Mouse (Mus musculus): ENCODE data around the gene Fam120a. TPM values are rescaled to one million over a fixed set of nuclear protein-coding genes. Genes with fewer than 3 reads are reported as not detected.
A peak's percentile ranks its signal among the peaks of the same experiment; 100 is the strongest.

The Fam120a gene
- polyA plus RNA-seq, 1 experiment from 2014 or later = 18.1 TPM

- no peaks in the 10 kb centered on the region for H3K9me3 ChIP-seq (ENCODE audit: control insufficient read depth, low read length)
- no peaks in the 10 kb centered on the region for H3K27me3 ChIP-seq (ENCODE audit: control insufficient read depth, insufficient read depth, low read length)
- H3K36me3 ChIP-seq (ENCODE audit: control insufficient read depth, insufficient read depth, low read length) = peaks cover 20% of the 10 kb centered on the region
- no peak overlapping the region for H3K27ac ChIP-seq (replicated peaks)
- TF ChIP-seq EP300 (optimal IDR thresholded peaks at IDR 0.05) (no peak), CTCF (IDR thresholded peaks at IDR 0.05; ENCODE audit: low read depth) (no peak)
- ATAC-seq (ENCODE audit: low FRiP score, low TSS enrichment) = peak; percentile 62
- no peak overlapping the region for H3K4me2 ChIP-seq (replicated peaks; ENCODE audit: low read depth)
- H3K4me1 ChIP-seq (replicated peaks; ENCODE audit: control insufficient read depth, insufficient read depth) = no peaks in the 10 kb centered on the region
- no peak for DNase-seq (ENCODE audit: low spot score)
- 62% methylated on average over 7 of the region's 7 CpGs for WGBS
- no peak overlapping the region for H3K4me3 ChIP-seq (ENCODE audit: low read depth, low read length)
- H3K9ac ChIP-seq (ENCODE audit: low read length) = no peak overlapping the region
Measured at GRCm38 (mm10) chr13:48919756-48920415, 47.9 kb downstream of the Fam120a start.

DNA sequence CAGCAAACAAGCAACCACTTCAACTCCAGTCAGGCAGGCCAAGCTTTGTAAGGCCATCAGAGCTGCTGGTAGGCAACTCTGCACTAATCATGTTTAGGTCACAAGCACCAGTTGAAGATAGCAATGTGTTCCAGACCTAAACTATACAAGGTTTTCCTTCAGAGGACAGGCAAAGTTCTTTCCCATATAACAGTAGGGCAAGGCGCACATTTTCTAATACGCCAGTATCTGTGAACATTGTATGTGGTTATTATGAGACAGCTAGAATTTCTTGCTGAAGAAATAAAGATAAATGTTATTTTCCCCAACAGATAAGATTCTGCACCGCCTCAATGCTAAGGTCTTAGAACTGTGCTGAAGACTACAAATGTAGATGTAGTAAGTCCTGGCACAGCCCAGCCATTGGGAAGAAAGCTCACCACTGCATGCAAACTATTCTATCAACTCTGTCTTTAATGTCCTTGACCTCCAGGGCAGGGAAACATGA, 50.7 kb downstream of the Fam120a start:
- WGBS = 95% methylated on average over 3 of the region's 3 CpGs
- DNase-seq (ENCODE audit: low spot score) = no peak
- no peaks in the 10 kb centered on the region for H3K27me3 ChIP-seq (ENCODE audit: control insufficient read depth, insufficient read depth, low read length)
- no peak overlapping the region for H3K4me3 ChIP-seq (ENCODE audit: low read depth, low read length)
- no peak overlapping the region for H3K27ac ChIP-seq (replicated peaks)
- TF ChIP-seq EP300 (optimal IDR thresholded peaks at IDR 0.05) = no peak
- no peak for TF ChIP-seq CTCF (IDR thresholded peaks at IDR 0.05; ENCODE audit: low read depth)
- H3K9ac ChIP-seq (ENCODE audit: low read length) = no peak overlapping the region
- H3K4me2 ChIP-seq (replicated peaks; ENCODE audit: low read depth) = no peak overlapping the region
- no peaks in the 10 kb centered on the region for H3K4me1 ChIP-seq (replicated peaks; ENCODE audit: control insufficient read depth, insufficient read depth)
- H3K9me3 ChIP-seq (ENCODE audit: control insufficient read depth, low read length) = no peaks in the 10 kb centered on the region
- ATAC-seq (ENCODE audit: low FRiP score, low TSS enrichment) = no peak
- peaks cover 30% of the 10 kb centered on the region for H3K36me3 ChIP-seq (ENCODE audit: control insufficient read depth, insufficient read depth, low read length)

DNA sequence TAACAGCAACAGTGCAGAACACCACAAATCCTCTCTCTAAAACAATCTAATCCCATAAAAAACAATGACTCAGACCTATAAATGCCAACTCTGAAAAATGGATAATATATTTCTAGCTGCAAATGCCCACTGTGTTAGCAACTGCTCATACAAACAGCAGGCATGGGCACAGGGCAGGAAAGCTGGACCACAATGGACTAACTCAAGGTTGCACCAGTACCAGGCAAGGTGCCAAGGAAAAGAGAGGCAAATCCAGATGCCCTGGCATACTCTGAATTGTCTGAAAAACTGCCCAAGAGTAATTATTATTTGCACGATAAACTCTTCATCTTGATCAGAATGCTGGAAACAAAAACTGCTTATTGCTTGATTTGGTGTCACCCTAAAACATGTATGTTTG, 54.1 kb downstream of the Fam120a start:
- Histone ChIP-seq H3K27me3 (ENCODE audit: control insufficient read depth, insufficient read depth, low read length) (no peaks in the 10 kb centered on the region), H3K36me3 (ENCODE audit: control insufficient read depth, insufficient read depth, low read length) (peaks cover 36% of the 10 kb centered on the region), H3K4me1 (replicated peaks; ENCODE audit: control insufficient read depth, insufficient read depth) (no peaks in the 10 kb centered on the region), H3K9ac (ENCODE audit: low read length) (no peak overlapping the region), H3K4me3 (ENCODE audit: low read depth, low read length) (no peak overlapping the region), H3K27ac (replicated peaks) (no peak overlapping the region), H3K9me3 (ENCODE audit: control insufficient read depth, low read length) (no peaks in the 10 kb centered on the region), H3K4me2 (replicated peaks; ENCODE audit: low read depth) (no peak overlapping the region)
- no peak for ATAC-seq (ENCODE audit: low FRiP score, low TSS enrichment)
- WGBS = 49% methylated on average over 1 of the region's 1 CpGs
- TF ChIP-seq EP300 (optimal IDR thresholded peaks at IDR 0.05) = no peak
- TF ChIP-seq CTCF (IDR thresholded peaks at IDR 0.05; ENCODE audit: low read depth) = no peak
- no peak for DNase-seq (ENCODE audit: low spot score)

DNA sequence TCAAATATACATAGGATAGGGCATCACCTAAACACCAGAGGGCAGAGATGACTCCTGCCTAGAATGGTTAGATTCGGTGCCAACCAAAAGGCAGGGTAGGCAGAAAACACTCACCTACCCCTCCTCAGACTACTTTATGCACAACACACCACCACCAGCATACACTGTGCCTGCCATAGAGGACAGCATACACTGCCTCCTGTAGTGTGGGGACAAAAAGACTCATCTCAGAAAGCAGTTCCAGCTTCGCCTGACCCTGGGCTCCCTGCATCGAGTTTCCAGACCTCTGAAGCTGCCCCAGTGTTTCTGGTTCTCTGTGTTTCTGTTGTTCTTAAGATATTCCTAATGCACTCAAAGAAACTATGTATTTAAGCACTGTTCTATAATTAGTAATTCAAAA, 54.7 kb downstream of the Fam120a start:
- DNase-seq (ENCODE audit: low spot score) (no peak), ATAC-seq (ENCODE audit: low FRiP score, low TSS enrichment) (no peak)
- no peak overlapping the region for H3K4me3 ChIP-seq (ENCODE audit: low read depth, low read length)
- 68% methylated on average over 3 of the region's 3 CpGs for WGBS
- TF ChIP-seq EP300 (optimal IDR thresholded peaks at IDR 0.05) (no peak), CTCF (IDR thresholded peaks at IDR 0.05; ENCODE audit: low read depth) (no peak)
- H3K27me3 ChIP-seq (ENCODE audit: control insufficient read depth, insufficient read depth, low read length) = no peaks in the 10 kb centered on the region
- no peak overlapping the region for H3K9ac ChIP-seq (ENCODE audit: low read length)
- H3K36me3 ChIP-seq (ENCODE audit: control insufficient read depth, insufficient read depth, low read length) = peaks cover 40% of the 10 kb centered on the region
- no peaks in the 10 kb centered on the region for H3K4me1 ChIP-seq (replicated peaks; ENCODE audit: control insufficient read depth, insufficient read depth)
- H3K27ac ChIP-seq (replicated peaks) = no peak overlapping the region
- no peak overlapping the region for H3K4me2 ChIP-seq (replicated peaks; ENCODE audit: low read depth)
- no peaks in the 10 kb centered on the region for H3K9me3 ChIP-seq (ENCODE audit: control insufficient read depth, low read length)

DNA sequence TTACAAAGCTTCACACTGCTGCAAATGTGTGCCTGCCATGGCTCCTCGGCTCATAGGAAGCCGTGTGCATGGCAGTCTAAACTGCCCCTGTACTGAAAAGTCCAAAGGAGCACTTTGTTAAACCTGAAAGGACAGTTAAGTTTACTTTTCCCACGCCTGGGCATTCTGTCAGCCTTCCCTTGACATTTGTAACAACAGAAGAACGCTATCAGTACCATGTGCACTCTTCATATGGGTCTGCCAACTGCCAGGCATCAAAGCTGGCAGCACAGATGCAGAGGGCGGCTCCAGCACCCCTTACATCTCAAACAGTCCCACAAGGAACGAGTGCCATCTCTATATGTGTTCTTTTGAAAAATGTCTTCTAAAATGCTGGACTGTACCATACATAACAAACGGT, 56.4 kb downstream of the Fam120a start:
- Histone ChIP-seq H3K36me3 (ENCODE audit: control insufficient read depth, insufficient read depth, low read length) (peaks cover 35% of the 10 kb centered on the region), H3K27ac (replicated peaks) (no peak overlapping the region), H3K4me3 (ENCODE audit: low read depth, low read length) (no peak overlapping the region), H3K27me3 (ENCODE audit: control insufficient read depth, insufficient read depth, low read length) (no peaks in the 10 kb centered on the region), H3K9me3 (ENCODE audit: control insufficient read depth, low read length) (no peaks in the 10 kb centered on the region), H3K4me1 (replicated peaks; ENCODE audit: control insufficient read depth, insufficient read depth) (no peaks in the 10 kb centered on the region), H3K4me2 (replicated peaks; ENCODE audit: low read depth) (no peak overlapping the region), H3K9ac (ENCODE audit: low read length) (no peak overlapping the region)
- DNase-seq (ENCODE audit: low spot score) (no peak), ATAC-seq (ENCODE audit: low FRiP score, low TSS enrichment) (no peak)
- 66% methylated on average over 7 of the region's 7 CpGs for WGBS
- TF ChIP-seq CTCF (IDR thresholded peaks at IDR 0.05; ENCODE audit: low read depth) = no peak
- no peak for TF ChIP-seq EP300 (optimal IDR thresholded peaks at IDR 0.05)

DNA sequence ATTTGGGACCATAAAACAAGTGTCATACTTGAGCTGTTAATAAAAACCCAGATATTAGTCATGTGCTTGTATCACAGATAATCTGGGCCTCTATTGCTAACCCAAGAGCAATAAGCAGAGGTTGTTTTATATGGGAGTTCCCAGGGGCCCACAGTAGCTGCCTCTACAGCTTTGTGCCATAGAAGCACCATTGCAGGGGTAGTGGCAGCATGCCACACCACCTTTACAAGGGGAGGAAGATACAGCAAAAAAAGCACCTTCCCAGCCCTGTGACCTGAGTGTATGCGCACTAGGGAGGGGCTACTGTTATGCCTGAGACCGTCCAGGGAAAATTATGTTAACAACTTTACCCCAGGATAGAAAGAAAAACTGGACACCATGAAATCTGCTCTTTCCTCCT, 62.4 kb downstream of the Fam120a start:
- Histone ChIP-seq H3K9me3 (ENCODE audit: control insufficient read depth, low read length) (no peaks in the 10 kb centered on the region), H3K27ac (replicated peaks) (no peak overlapping the region), H3K4me3 (ENCODE audit: low read depth, low read length) (no peak overlapping the region), H3K9ac (ENCODE audit: low read length) (no peak overlapping the region), H3K27me3 (ENCODE audit: control insufficient read depth, insufficient read depth, low read length) (no peaks in the 10 kb centered on the region), H3K4me1 (replicated peaks; ENCODE audit: control insufficient read depth, insufficient read depth) (no peaks in the 10 kb centered on the region), H3K4me2 (replicated peaks; ENCODE audit: low read depth) (no peak overlapping the region), H3K36me3 (ENCODE audit: control insufficient read depth, insufficient read depth, low read length) (peaks cover 26% of the 10 kb centered on the region)
- no peak for DNase-seq (ENCODE audit: low spot score)
- TF ChIP-seq EP300 (optimal IDR thresholded peaks at IDR 0.05) (no peak), CTCF (IDR thresholded peaks at IDR 0.05; ENCODE audit: low read depth) (no peak)
- no peak for ATAC-seq (ENCODE audit: low FRiP score, low TSS enrichment)
- 93% methylated on average over 2 of the region's 2 CpGs for WGBS

All from stomach, postnatal 0 days (tissue).